Mouse (Mus musculus) heart, adult 10 weeks (tissue): ENCODE results near the gene Cep57l1. TPM values are rescaled to one million over a fixed set of nuclear protein-coding genes. Genes with fewer than 3 reads are reported as not detected.

Source experiments
- polyA plus RNA-seq: library from polyadenylated mRNA; stranded (reverse); fragments of 350-450 nt; fragmentation: Illumina TruSeq; extraction: RNeasy Lipid Tissue Mini Kit (QIAGEN cat#74804); gene quantifications from one replicate; pipeline ENCODE4 v1.2.3, GENCODE M21; 2014; ENCODE audit warnings: low read depth, low replicate concordance

Cep57l1 gene
- 3.2 TPM for polyA plus RNA-seq

GRCm38 (mm10) chr10:41809771-41810563, at the start of gene Cep57l1, which contains the start of gene Sesn1:
Cep57l1 (minus strand) TSS chr10:41809871.
Sesn1 (plus strand) TSS chr10:41809935.

GRCm38 (mm10) chr10:41716029-41716897, 93.4 kb downstream of the Cep57l1 start, which contains the start of gene Ccdc162:
Ccdc162 (minus strand) TSS chr10:41716634.

Other genes with a start within 250 kb of the Cep57l1 start
- not detected for gene Ccdc162, start 93.2 kb downstream of the Cep57l1 start, polyA plus RNA-seq
- 104 TPM for gene Sesn1, start 64 bp upstream of the Cep57l1 start, polyA plus RNA-seq
- gene Armc2, start 208.6 kb upstream of the Cep57l1 start, polyA plus RNA-seq, result 25.3 TPM